Mouse (Mus musculus) CD4-positive helper T cell, adult 2 months (primary cell): ENCODE data around the gene H2-M9.

Source experiments
- DNase-seq: peaks from one replicate; pipeline ENCODE4 v3.0.0-alpha.2; 2012; ENCODE audit warnings: low read depth, missing footprints, low spot score

Gene H2-M9

DNA sequence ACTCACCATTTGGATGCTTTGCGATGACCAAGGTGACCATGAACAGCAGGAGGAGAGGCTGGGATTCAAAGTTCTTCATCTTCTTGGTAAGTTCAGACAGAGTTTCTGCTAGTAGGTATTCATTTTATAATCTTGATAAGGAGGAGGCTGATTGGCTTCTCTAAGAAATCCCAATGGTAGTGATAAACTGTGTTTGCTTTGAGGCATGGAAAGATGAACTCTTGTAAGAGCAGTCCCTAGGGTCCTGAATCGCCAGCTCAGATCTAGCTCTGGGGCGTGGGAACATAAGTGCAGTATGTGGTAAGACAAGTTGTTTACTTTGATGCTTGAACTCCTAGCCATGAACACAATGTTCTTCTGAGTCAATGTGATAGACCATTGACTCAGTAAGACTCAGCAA, at the start of gene H2-M9:
TSS of gene H2-M9 (minus strand) at position 101 of the 400 bp plus-strand sequence.
- no peak for DNase-seq

DNA sequence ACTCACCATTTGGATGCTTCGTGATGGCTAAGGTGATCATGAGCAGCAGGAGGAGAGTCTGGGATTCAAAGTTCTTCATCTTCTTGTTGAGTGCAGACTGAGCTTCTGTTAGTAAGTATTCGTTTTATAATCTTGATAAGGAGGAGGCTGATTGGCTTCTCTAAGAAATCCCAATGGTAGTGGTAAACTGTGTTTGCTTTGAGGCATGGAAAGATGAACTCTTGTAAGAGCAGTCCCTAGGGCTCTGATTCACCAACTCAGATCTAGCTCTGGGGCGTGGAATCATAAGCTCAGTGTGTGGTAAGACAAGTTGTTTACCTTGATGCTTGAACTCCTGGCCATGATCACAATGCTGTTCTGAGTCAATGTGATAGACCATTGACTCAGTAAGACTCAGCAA, 29.7 kb upstream of the H2-M9 start, which contains the start of gene H2-M1:
TSS of gene H2-M1 (minus strand) at position 101 of the 400 bp plus-strand sequence.
- no peak for DNase-seq
